Mouse (Mus musculus): ENCODE measurements at regions not wholly inside any gene's neighbourhood (a gene's known extent, or its start where the extent isn't known, plus 50 kb on each side); places are given as distances from the start of the nearest gene placed in this dataset.

- DNase-seq (ENCODE audit: extremely low spot score in 1 of 2, low spot score in 1 of 2): peak in 1 of 2 experiments; percentile 33
Observed at GRCm38 (mm10) chr7:135961026-135961425, 244.9 kb upstream of the Mki67 start.

GRCm38 (mm10) chr7:135965528-135965927, 249.4 kb upstream of the Mki67 start:
- DNase-seq (ENCODE audit: extremely low spot score in 1 of 2, low spot score in 1 of 2): no peak

- no peak for DNase-seq (ENCODE audit: extremely low spot score in 1 of 2, low spot score in 1 of 2)
Observed at GRCm38 (mm10) chr7:135966231-135966630, 250.1 kb upstream of the Mki67 start.

- DNase-seq (ENCODE audit: extremely low spot score in 1 of 2, low spot score in 1 of 2): no peak
Observed at GRCm38 (mm10) chr7:135968638-135969037, 252.5 kb upstream of the Mki67 start.

- no peak for DNase-seq (ENCODE audit: extremely low spot score in 1 of 2, low spot score in 1 of 2)
Observed at GRCm38 (mm10) chr7:135986021-135986420, 269.9 kb upstream of the Mki67 start.

- no peak for DNase-seq (ENCODE audit: extremely low spot score in 1 of 2, low spot score in 1 of 2)
Observed at GRCm38 (mm10) chr7:135990321-135990720, 274.2 kb upstream of the Mki67 start.

GRCm38 (mm10) chr7:135996896-135997295, 280.7 kb upstream of the Mki67 start:
- DNase-seq (ENCODE audit: extremely low spot score in 1 of 2, low spot score in 1 of 2): no peak

- no peak for DNase-seq (ENCODE audit: extremely low spot score in 1 of 2, low spot score in 1 of 2)
Observed at GRCm38 (mm10) chr7:135997640-135998039, 281.5 kb upstream of the Mki67 start.

- no peak for DNase-seq (ENCODE audit: extremely low spot score in 1 of 2, low spot score in 1 of 2)
Observed at GRCm38 (mm10) chr7:136002382-136002781, 286.2 kb upstream of the Mki67 start.

- DNase-seq (ENCODE audit: extremely low spot score in 1 of 2, low spot score in 1 of 2): no peak
Observed at GRCm38 (mm10) chr7:136003291-136003690, 287.1 kb upstream of the Mki67 start.

GRCm38 (mm10) chr7:136007796-136008455, 291.8 kb upstream of the Mki67 start:
- DNase-seq (ENCODE audit: extremely low spot score in 1 of 2, low spot score in 1 of 2): no peak

GRCm38 (mm10) chr7:136008486-136008885, 292.3 kb upstream of the Mki67 start:
- DNase-seq (ENCODE audit: extremely low spot score in 1 of 2, low spot score in 1 of 2): no peak

- peak; percentile 51 to 80 for DNase-seq (ENCODE audit: extremely low spot score in 1 of 2, low spot score in 1 of 2)
Observed at GRCm38 (mm10) chr7:136010013-136010412, 293.9 kb upstream of the Mki67 start.

- no peak for DNase-seq (ENCODE audit: extremely low spot score in 1 of 2, low spot score in 1 of 2)
Observed at GRCm38 (mm10) chr7:136014706-136015105, 298.5 kb upstream of the Mki67 start.

- no peak for DNase-seq (ENCODE audit: extremely low spot score in 1 of 2, low spot score in 1 of 2)
Observed at GRCm38 (mm10) chr7:136016918-136017317, 300.8 kb upstream of the Mki67 start.

- DNase-seq (ENCODE audit: extremely low spot score in 1 of 2, low spot score in 1 of 2): no peak
Observed at GRCm38 (mm10) chr7:136020577-136020976, 304.4 kb upstream of the Mki67 start.

- no peak for DNase-seq (ENCODE audit: extremely low spot score in 1 of 2, low spot score in 1 of 2)
Observed at GRCm38 (mm10) chr7:136021071-136021470, 304.9 kb upstream of the Mki67 start.

- DNase-seq (ENCODE audit: extremely low spot score in 1 of 2, low spot score in 1 of 2): no peak
Observed at GRCm38 (mm10) chr7:136022781-136023448, 306.8 kb upstream of the Mki67 start.

- DNase-seq (ENCODE audit: extremely low spot score in 1 of 2, low spot score in 1 of 2): no peak
Observed at GRCm38 (mm10) chr7:136026451-136026850, 310.3 kb upstream of the Mki67 start.

GRCm38 (mm10) chr7:136032026-136032425, 315.9 kb upstream of the Mki67 start:
- DNase-seq (ENCODE audit: extremely low spot score in 1 of 2, low spot score in 1 of 2): no peak

GRCm38 (mm10) chr7:136033536-136033935, 317.4 kb upstream of the Mki67 start:
- DNase-seq (ENCODE audit: extremely low spot score in 1 of 2, low spot score in 1 of 2): no peak

GRCm38 (mm10) chr7:136035735-136036134, 319.6 kb upstream of the Mki67 start:
- DNase-seq (ENCODE audit: extremely low spot score in 1 of 2, low spot score in 1 of 2): no peak

Measured in layer of hippocampus, postnatal 25 days (tissue).